Mouse (Mus musculus) liver, embryonic 15.5 days (tissue): ENCODE measurements around the gene Scfd1. TPM values are rescaled to one million over a fixed set of nuclear protein-coding genes. Genes with fewer than 3 reads are reported as not detected.

Experiments used
- ATAC-seq: fragments of 200-750 bp; cut with Nextera tagmentation; 2 replicates; pipeline ENCODE4 v1.8.0; 2017; ENCODE audit warnings: moderate number of reproducible peaks, mild to moderate bottlenecking, moderate library complexity; ENCODE audit not compliant: insufficient read depth
- H3K27ac ChIP-seq: fragments of 300-500 bp; sonication (generic); replicated peaks from 2 replicates; pipeline ENCODE4 v1.5.1; 2015; ENCODE audit warnings: mild to moderate bottlenecking, inconsistent platforms
- H3K27me3 ChIP-seq: fragments of 300-500 bp; sonication (generic); 2 replicates; pipeline ENCODE4 v1.6.1; 2015; ENCODE audit warnings: mild to moderate bottlenecking, inconsistent platforms
- H3K36me3 ChIP-seq: fragments of 300-500 bp; sonication (generic); replicated peaks from 2 replicates; pipeline ENCODE4 v1.6.1; 2015; ENCODE audit warnings: moderate library complexity, mild to moderate bottlenecking, inconsistent platforms
- H3K4me1 ChIP-seq: fragments of 300-500 bp; sonication (generic); replicated peaks from 2 replicates; pipeline ENCODE4 v1.6.1; 2015; ENCODE audit warnings: inconsistent platforms
- H3K4me2 ChIP-seq: fragments of 300-500 bp; sonication (generic); 2 replicates; pipeline ENCODE4 v1.6.1; 2015; ENCODE audit warnings: moderate library complexity, mild to moderate bottlenecking, inconsistent platforms
- H3K4me3 ChIP-seq: fragments of 300-500 bp; sonication (generic); replicated peaks from 2 replicates; pipeline ENCODE4 v1.5.1; 2015; ENCODE audit warnings: mild to moderate bottlenecking, inconsistent platforms
- H3K9ac ChIP-seq: fragments of 300-500 bp; sonication (generic); 2 replicates; pipeline ENCODE4 v1.6.1; 2015; ENCODE audit warnings: moderate library complexity, mild to moderate bottlenecking, inconsistent platforms
- H3K9me3 ChIP-seq: fragments of 300-500 bp; sonication (generic); replicated peaks from 2 replicates; pipeline ENCODE4 v1.6.1; 2016; ENCODE audit warnings: inconsistent platforms
- WGBS: fragments of 180-500 bp; shearing (Covaris S2); methylation state at CpG from one replicate; pipeline ENCODE4 v1.1.7; 2015; ENCODE audit warnings: mixed read lengths; ENCODE audit not compliant: insufficient replicate concordance; 5-methylcytosine and 5-hydroxymethylcytosine counted together
- polyA plus RNA-seq: library from polyadenylated mRNA; unstranded; fragments of >200 nt; fragmentation: Nextera tagmentation; extraction: Ambion mirVana; gene quantifications from 2 replicates; pipeline ENCODE4 v1.2.1, GENCODE M21; 2015

The Scfd1 gene
- 35.2 and 37.3 TPM in 2 replicates for polyA plus RNA-seq

DNA sequence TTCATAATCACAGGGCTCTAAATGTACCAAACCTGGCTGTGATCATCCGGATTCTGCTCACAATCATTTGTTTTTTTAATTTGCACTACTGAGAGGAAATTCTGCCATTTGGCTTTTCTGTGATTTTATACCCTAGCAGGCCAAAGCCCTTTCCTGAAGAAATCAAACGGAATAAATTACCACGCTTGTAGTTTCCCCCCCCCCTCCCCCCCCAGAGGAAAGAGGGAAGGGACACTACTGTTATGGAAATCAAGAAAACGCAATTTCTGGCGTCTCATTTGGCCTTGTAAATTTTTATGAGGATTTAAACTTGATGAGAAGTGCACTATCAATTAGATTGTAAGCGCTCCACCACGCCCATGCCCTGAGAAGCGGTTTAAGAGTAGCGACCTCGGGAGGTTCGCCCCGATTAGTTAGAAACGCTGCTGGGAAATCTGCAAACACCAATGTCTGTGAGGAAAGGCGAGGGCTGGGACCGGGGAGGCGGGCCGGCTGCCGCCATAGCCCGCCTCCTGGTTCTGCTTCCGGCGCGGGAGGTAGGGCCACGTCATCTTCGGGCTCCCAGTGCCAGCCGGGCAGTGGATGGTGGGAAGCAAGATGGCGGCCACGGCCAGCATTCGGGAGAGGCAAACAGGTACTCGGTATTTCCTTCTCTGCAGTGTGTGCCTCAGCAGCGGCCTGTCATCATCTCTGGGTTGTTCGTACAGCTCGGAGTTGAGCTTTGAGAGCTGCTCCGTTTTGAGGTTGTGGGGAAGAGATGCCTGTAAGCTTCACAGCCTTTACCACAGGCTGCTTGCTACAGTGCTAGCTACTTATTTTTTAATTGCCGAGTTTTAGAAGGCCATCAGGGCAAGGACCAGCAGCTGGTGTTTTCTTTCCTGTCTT is at the start of gene Scfd1:
Scfd1 (plus strand) TSS at position 508 of the 885 bp plus-strand sequence.
- peaks cover 7% of the 10 kb centered on the region for H3K4me1 ChIP-seq
- H3K4me3 ChIP-seq = peak within 1 kb of the TSS; percentile 71
- H3K9ac ChIP-seq = peak within 1 kb of the TSS; percentile 80
- H3K4me2 ChIP-seq = peak within 1 kb of the TSS; percentile 84
- peak within 1 kb of the TSS; percentile 81 for H3K27ac ChIP-seq
- no peaks in the 10 kb centered on the region for H3K9me3 ChIP-seq
- no peaks in the 10 kb centered on the region for H3K27me3 ChIP-seq
- peak; percentile 100 for ATAC-seq
- WGBS = under 1% methylated on average over 34 of the region's 34 CpGs
- peaks cover 37% of the 10 kb centered on the region for H3K36me3 ChIP-seq

GRCm38 (mm10) chr12:51337014-51337413 is 40.3 kb upstream of the Scfd1 start:
- Histone ChIP-seq H3K4me2 (no peak overlapping the region), H3K9ac (no peak overlapping the region), H3K27me3 (no peaks in the 10 kb centered on the region), H3K4me3 (no peak overlapping the region), H3K27ac (no peak overlapping the region), H3K36me3 (no peaks in the 10 kb centered on the region), H3K4me1 (no peaks in the 10 kb centered on the region), H3K9me3 (no peaks in the 10 kb centered on the region)
- ATAC-seq = no peak
- 42% methylated on average over 1 of the region's 1 CpGs for WGBS

DNA sequence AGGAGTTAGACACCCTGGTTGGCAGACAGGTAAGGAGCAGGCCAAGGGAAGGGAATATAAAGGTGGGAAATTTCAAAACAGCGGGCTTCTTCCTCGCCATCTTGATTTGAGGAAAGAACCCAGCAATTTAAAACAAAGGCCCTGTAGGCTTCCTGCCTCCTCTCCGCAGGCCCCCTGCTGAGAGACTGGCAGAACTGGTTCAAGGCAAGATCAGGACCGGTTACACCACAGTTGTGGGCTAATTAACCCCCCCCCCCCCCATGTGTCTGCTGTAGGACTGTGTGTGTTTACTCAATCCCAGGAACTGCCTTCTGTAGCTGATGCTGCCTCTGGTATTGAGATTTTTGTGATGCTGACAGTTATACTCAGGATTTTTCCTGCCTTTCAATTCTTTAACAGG is 31.2 kb upstream of the Scfd1 start:
- Histone ChIP-seq H3K9ac (no peak overlapping the region), H3K27me3 (no peaks in the 10 kb centered on the region), H3K4me2 (no peak overlapping the region), H3K4me3 (no peak overlapping the region), H3K4me1 (peaks cover 21% of the 10 kb centered on the region; the same call in 1 of the 2 replicates), H3K9me3 (no peaks in the 10 kb centered on the region), H3K27ac (no peak overlapping the region), H3K36me3 (no peaks in the 10 kb centered on the region; the same call in 1 of the 2 replicates)
- 54% methylated on average over 4 of the region's 4 CpGs for WGBS
- no peak for ATAC-seq

- no peaks in the 10 kb centered on the region for H3K9me3 ChIP-seq
- H3K4me1 ChIP-seq = peaks cover 21% of the 10 kb centered on the region; the same call in 1 of the 2 replicates
- H3K27ac ChIP-seq = peak within 1 kb of the TSS; percentile 89
- ATAC-seq = peak; percentile 97
- peak within 1 kb of the TSS; percentile 93 for H3K9ac ChIP-seq
- under 1% methylated on average over 70 of the region's 70 CpGs for WGBS
- peaks cover 16% of the 10 kb centered on the region for H3K36me3 ChIP-seq
- H3K4me2 ChIP-seq = peak within 1 kb of the TSS; percentile 84
- no peaks in the 10 kb centered on the region for H3K27me3 ChIP-seq
- H3K4me3 ChIP-seq = peak within 1 kb of the TSS; percentile 90
These were observed 29.2 kb upstream of the Scfd1 start, which contains the start of gene G2e3 for GRCm38 (mm10) chr12:51347988-51348697. G2e3 (plus strand) TSS chr12:51348061.

DNA sequence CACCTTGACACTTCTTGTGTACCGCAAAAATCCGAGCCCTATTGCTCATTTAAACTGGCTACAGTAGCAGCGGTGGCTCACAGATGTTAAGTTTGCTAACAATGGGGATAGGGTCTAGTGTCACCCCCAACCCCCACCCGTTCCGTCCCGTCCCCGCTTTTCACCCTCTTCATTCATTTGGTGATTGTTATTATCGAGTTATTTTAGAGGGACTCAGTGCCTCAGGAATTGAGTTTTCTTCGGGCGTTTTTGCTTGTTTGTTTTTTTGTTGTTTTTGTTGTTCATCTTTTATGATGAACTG is 28.7 kb upstream of the Scfd1 start:
- Histone ChIP-seq H3K4me2 (peak overlapping the region; percentile 84), H3K27ac (peak overlapping the region; percentile 89), H3K9me3 (no peaks in the 10 kb centered on the region), H3K4me3 (peak overlapping the region; percentile 90), H3K4me1 (peaks cover 21% of the 10 kb centered on the region; the same call in 1 of the 2 replicates), H3K36me3 (peaks cover 21% of the 10 kb centered on the region), H3K9ac (peak overlapping the region; percentile 93), H3K27me3 (no peaks in the 10 kb centered on the region)
- WGBS = 1% methylated on average over 10 of the region's 10 CpGs
- peak; percentile 16 for ATAC-seq

- H3K4me2 ChIP-seq = no peak overlapping the region
- ATAC-seq = no peak
- H3K4me3 ChIP-seq = no peak overlapping the region
- H3K27ac ChIP-seq = no peak overlapping the region
- no peaks in the 10 kb centered on the region for H3K27me3 ChIP-seq
- no peak overlapping the region for H3K9ac ChIP-seq
- no peaks in the 10 kb centered on the region for H3K9me3 ChIP-seq
- H3K36me3 ChIP-seq = peaks cover 77% of the 10 kb centered on the region
- 49% methylated on average over 8 of the region's 8 CpGs for WGBS
- peaks cover 7% of the 10 kb centered on the region; the same call in 1 of the 2 replicates for H3K4me1 ChIP-seq
These were observed 22.0 kb upstream of the Scfd1 start for GRCm38 (mm10) chr12:51355296-51355695.

DNA sequence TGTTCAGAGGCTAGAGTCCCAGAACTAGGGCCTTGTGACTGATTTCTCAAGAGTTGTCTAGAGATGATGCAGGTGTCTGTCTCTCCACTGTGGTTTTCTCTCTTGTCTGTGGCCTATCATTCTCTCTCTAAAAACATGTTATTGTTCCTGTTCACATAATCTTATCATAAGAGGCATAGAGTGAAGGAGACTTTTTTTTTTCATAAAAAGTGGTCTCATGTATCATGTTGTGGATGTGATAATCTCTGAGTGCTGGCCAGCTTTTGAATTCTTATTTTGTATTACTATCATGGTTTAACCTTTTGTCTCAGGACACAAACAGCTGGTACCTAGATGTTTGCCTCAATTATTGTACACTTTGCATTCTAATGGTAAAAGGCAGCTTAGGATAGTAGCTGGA is 16.0 kb upstream of the Scfd1 start:
- H3K9ac ChIP-seq = no peak overlapping the region
- H3K36me3 ChIP-seq = peaks cover 83% of the 10 kb centered on the region
- no peaks in the 10 kb centered on the region for H3K27me3 ChIP-seq
- no peak overlapping the region for H3K4me2 ChIP-seq
- no peak overlapping the region for H3K4me3 ChIP-seq
- no peaks in the 10 kb centered on the region for H3K9me3 ChIP-seq
- no peak for ATAC-seq
- H3K27ac ChIP-seq = no peak overlapping the region
- H3K4me1 ChIP-seq = no peaks in the 10 kb centered on the region

DNA sequence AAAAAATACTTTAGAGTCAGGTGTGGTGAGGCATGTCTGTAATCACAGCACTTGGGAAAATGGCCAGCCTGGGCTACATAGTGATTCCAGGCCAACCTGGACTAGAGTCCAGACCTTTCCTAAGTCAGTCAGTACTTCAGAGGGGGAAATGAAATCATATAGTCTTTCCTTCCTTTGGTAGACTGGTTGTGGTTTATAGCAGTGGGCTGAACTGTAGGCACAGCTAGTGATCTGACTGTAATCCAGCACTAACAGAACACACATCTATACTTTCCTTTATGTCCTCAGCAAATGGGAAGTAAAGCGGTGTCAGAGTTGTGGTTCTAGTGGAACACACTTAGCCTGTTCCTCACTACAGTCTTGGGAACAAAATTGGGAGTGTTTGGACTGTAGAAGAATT is 14.4 kb upstream of the Scfd1 start:
- Histone ChIP-seq H3K9ac (no peak overlapping the region), H3K4me1 (no peaks in the 10 kb centered on the region), H3K27me3 (no peaks in the 10 kb centered on the region), H3K4me2 (no peak overlapping the region), H3K9me3 (no peaks in the 10 kb centered on the region), H3K27ac (no peak overlapping the region), H3K36me3 (peaks cover 85% of the 10 kb centered on the region), H3K4me3 (no peak overlapping the region)
- no peak for ATAC-seq
- WGBS = 93% methylated on average over 1 of the region's 1 CpGs

- Histone ChIP-seq H3K27ac (no peak overlapping the region), H3K4me3 (no peak overlapping the region), H3K9me3 (no peaks in the 10 kb centered on the region), H3K36me3 (peaks cover 78% of the 10 kb centered on the region), H3K4me1 (no peaks in the 10 kb centered on the region), H3K4me2 (no peak overlapping the region), H3K27me3 (no peaks in the 10 kb centered on the region), H3K9ac (no peak overlapping the region)
- WGBS = 92% methylated on average over 3 of the region's 3 CpGs
- no peak for ATAC-seq
These were observed 8.8 kb upstream of the Scfd1 start for GRCm38 (mm10) chr12:51368504-51368903.

DNA sequence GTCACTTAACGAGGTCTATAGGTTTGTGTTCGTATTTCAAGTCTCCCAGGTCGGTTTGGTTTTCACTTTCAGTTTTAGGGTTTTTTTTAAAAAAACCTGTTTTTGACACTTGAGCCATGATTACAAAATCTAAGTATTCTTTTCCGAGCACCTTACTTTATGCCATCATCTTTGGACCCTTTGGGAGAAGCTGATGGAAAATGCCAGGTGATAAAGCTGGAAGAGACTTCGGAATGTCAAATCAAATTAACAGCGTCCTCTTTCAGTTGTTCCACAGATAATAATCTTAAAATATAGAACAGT is 529 bp downstream of the Scfd1 start:
- Histone ChIP-seq H3K27ac (peak overlapping the region; percentile 81), H3K9ac (peak overlapping the region; percentile 80), H3K27me3 (no peaks in the 10 kb centered on the region), H3K4me1 (peaks cover 7% of the 10 kb centered on the region), H3K9me3 (no peaks in the 10 kb centered on the region), H3K4me2 (peak overlapping the region; percentile 84), H3K4me3 (peak overlapping the region; percentile 71), H3K36me3 (peaks cover 32% of the 10 kb centered on the region)
- ATAC-seq = no peak
- WGBS = 11% methylated on average over 6 of the region's 6 CpGs

DNA sequence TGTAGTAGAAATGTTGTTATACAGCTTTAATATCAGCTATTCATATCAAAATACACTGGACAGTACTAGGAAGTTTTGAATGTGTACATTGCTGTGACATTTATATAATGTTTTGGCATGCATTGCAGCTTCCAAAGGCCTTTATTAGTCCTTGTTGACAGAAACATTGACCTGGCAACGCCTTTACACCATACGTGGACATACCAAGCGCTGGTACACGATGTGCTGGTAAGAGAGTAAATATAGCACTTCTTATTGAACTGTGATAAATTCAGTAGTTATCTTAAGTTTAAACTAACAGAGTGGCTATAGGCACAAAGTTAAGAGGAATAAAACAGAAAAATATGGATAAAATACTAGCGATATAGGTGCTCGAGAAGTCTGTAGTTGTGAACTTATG is 22.6 kb downstream of the Scfd1 start:
- H3K27me3 ChIP-seq = no peaks in the 10 kb centered on the region
- no peak overlapping the region for H3K27ac ChIP-seq
- H3K4me3 ChIP-seq = no peak overlapping the region
- H3K4me2 ChIP-seq = no peak overlapping the region
- H3K9me3 ChIP-seq = no peaks in the 10 kb centered on the region
- ATAC-seq = no peak
- no peak overlapping the region for H3K9ac ChIP-seq
- no peaks in the 10 kb centered on the region for H3K4me1 ChIP-seq
- WGBS = 89% methylated on average over 6 of the region's 6 CpGs
- peaks cover 73% of the 10 kb centered on the region for H3K36me3 ChIP-seq
